Mouse (Mus musculus): ENCODE measurements around the gene Slc2a4. TPM values are rescaled to one million over a fixed set of nuclear protein-coding genes. Genes with fewer than 3 reads are reported as not detected.
"Not testable (repeated sequence)": the region's sequence is repeated elsewhere in the genome, so short reads cannot be mapped to it uniquely, and the experiment has no call there.

Slc2a4 gene
- total RNA-seq, 1 experiment from 2014 or later, result 42.6 TPM

DNA sequence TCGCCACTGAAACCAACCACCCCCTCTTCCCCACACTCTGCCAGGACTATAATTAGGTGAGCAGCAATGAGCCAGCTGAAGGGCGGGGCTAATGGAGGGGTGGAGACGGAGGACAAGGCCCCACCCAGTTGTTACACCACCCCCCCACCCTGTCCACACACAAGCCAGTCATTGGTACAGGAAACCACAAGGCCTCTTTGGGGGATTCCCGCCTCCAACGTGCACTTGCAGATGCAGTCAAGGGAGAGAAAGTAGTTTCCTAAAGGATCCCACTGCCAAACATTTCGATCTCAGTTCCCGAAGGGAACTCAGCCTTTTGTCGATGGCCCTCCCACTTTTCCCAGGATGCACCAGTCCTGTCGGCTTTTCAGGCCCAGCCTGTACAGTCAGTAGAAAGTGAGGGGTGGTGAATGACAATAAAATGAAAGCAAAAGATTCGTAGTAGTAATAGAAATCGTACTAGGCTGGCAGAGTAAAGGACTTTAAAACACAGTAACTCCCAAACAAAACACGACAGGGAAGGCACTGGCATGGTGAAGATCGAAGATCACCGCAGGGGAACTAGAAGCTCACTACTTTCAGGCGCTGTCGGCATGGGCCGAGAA is 28.2 kb downstream of the Slc2a4 start:
- peak; percentile 80 for DNase-seq

- DNase-seq, result no peak
These were observed 28.9 kb downstream of the Slc2a4 start for GRCm38 (mm10) chr11:69919053-69919452.

DNA sequence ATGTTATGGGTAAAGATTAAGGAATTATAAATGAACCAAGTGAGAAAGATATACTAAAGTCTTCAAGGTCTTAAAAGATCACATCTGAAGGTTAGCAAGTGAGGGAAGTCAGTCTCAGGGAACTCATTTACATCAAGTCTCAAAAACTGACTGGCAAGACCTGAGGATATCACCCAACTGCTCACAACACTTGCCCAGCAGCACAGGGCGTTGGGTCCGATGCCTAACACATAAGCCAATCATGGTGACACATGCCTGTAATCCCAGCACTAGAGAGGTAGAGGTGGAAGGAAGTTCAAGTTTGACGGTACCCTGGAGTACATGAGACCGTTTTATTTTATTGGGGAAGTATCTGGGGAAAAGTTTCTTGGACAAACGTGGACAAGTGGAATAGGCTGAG is 29.9 kb downstream of the Slc2a4 start:
- no peak for DNase-seq

DNA sequence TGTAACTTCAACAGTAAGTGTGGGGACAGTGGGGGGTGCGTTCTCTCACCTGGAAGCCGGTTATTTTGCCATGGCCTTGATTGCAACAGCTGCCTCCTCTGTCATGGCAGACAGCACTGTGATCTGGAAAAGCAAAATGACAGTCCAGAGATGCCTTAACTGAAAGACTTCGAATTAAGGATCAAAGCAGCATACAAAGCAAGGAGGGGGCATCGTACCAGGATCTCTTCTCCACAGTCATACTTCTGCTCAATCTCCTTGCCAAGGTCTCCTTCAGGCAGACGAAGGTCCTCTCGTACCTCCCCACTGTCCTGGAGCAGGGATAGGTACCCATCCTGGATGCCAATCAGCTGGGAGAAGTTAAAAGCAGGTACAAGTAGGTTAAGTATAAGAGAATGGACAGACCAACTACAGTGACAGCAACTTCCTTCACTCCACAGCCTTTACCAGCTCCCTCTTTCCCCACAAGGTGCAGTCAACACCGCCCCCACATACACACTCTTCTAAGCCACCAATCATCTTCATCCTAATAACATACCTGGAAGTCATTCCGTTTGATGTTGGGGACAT is 30.5 kb downstream of the Slc2a4 start:
- DNase-seq, result no peak

GRCm38 (mm10) chr11:69916652-69917378 is 31.2 kb downstream of the Slc2a4 start:
- not testable (repeated sequence) for DNase-seq

DNA sequence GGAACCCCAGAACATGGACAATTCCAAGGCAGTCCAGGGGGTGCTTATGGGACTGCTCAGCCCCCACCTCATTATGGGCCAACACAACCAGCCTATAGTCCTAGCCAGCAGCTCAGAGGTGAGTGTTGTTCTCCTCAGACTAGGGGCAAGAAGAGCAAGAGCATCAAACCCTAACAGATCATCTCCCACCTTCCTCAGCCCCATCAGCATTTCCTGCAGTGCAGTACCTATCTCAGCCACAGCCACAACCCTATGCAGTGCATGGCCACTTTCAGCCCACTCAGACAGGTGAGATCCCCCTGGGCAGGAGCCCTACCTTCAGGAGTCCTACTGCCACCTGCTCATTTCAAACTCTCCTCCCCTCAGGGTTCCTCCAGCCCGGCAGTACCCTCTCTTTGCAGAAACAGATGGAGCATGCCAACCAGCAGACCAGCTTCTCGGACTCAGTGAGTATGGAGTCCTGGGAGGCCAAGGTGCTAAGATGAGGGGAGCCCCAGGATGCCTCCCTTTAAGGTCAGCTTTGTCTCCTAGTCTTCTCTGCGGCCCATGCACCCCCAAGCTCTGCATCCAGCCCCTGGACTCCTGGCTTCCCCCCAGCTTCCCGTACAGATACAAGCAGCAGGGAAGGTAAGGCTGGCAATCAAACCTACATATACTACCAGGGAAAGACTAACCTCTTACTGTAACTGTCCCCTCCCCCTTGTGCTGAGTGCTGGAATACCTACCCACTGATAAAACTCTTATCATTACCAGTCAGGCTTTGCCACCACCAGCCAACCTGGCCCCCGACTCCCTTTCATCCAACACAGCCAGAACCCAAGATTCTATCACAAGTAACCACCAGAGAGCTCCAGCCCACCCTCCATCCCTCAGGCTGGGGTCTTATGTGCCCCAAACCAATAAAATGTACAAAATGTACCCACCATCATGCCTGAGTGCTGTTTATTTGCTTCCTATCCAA is 32.0 kb downstream of the Slc2a4 start:
- DNase-seq, result no peak

DNA sequence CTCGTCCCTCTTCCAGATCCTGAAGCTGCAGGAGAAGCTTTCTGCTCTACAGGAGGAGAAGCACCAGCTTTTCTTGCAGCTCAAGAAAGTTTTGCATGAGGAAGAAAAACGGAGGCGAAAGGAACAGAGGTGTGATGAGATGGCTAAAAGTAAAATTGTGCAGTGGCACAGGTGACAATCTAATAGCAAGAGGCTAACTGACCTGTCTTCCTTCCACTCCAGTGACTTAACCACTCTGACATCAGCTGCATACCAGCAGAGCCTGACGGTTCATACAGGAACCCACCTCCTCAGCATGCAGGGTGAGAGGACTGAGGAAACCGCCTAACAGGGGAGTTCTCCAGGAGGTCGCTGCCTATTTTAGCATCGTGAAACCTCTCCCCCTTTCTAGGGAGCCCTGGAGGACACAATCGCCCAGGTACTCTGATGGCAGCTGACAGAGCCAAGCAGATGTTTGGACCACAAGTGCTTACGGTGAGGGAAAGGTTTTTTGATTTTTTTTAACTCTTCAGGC is 33.0 kb downstream of the Slc2a4 start:
- no peak for DNase-seq

- DNase-seq, result no peak
These were observed 33.6 kb downstream of the Slc2a4 start for GRCm38 (mm10) chr11:69914372-69914764.

DNA sequence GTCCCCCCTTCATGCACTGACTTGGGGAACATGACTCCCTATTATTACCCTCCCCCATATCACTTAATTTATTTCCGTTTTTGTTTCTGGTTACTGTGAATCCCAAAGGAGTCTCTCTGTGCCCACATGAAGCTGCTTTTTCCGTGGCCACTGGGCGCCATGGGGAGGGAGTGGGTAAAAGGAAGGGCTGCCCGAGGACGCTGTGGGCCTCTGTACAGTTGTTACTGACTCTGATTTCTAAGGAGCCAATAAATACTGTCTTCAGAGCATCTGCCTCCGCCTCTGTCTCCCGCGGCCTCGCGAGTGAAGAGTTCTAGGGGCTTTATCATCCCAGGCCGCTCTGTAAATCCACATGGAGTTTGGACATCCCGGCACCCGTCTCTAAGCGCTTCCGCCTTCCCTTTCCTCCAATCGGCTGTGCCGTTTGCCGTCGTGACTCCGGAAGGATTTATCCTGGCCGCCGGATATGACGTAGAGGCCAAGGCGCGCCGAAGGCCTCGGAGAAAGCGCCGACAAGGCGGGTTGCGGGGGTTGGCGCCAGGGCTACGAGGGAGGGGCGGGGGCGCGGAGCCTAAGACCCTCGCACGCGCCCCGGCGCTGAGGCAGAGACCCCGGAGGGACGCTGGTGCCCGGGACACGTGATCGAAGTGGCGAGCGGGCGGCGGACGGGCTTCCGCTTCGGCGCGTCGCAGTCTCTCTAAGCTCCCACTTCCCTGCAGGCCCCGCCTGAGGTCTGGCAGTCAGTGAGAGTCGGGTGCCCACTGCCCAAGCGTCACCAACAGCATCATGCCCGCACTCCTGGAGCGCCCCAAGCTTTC is 34.2 kb downstream of the Slc2a4 start, which contains the start of gene Gps2:
Gene Gps2, plus strand, starts transcription at position 335 of the 818 bp plus-strand sequence.
- peak; percentile 91 for DNase-seq

DNA sequence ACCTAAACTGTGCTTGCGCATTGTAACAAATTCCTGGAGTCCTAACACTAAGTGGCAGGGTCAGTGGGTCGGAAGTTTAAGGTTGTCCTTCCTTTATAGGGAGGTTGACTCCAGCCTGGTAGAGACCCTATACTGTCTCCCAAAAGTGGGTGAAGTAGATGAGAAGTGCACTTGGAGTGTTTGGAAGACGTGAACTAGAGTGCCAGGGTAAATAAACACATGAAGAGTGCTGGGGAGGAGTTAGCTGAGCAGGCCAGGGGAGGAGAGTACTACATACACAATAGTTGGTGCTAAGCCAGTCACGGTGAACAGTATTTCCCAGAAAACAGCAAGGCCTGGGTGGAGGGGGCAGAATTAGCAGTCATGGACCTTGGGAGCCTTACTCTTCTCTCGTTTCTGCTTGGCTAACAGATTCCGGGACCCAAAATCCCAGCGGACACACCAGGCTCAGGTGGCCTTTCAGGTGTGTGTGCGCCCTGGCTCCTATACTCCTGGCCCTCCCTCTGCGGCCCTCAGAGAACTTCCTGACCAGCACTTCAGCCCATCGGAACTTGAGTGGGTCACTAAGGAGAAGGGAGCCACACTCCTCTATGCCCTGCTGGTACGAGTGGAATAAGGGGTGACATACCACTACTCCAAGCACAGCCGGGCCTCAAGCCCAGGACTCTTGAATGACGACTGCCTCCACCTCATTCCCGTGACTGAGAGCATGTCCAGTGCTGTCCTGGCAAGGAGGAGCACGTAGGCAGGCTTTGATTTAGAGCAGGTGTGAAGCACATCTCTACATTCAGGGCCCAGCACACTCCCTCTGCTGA is 35.1 kb downstream of the Slc2a4 start:
- DNase-seq, result no peak

- DNase-seq, result no peak
These were observed 36.3 kb downstream of the Slc2a4 start for GRCm38 (mm10) chr11:69911701-69912100.

GRCm38 (mm10) chr11:69910781-69911560 is 37.0 kb downstream of the Slc2a4 start:
- DNase-seq, result no peak

DNA sequence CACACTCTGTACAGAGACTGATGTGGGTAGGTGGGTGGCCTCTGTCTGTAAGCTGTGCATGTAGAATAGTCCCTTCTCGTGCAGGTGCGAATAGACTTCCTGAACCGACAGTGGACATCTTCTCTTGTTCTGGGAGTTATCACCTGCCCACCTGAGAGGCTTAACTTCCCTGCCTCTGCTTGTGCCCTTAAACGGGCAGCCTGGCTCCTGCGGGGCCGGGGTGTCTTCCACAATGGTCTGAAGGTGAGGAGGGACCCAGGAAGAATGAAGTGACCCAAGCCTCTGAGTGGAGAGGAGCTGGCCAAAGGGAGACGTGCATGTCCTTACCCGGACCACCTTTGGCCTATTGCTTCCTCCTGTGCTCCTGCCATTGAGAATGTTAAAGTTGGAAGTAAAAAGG is 37.8 kb downstream of the Slc2a4 start:
- DNase-seq, result no peak

- no peak for DNase-seq
These were observed 38.8 kb downstream of the Slc2a4 start for GRCm38 (mm10) chr11:69909174-69909573.

DNA sequence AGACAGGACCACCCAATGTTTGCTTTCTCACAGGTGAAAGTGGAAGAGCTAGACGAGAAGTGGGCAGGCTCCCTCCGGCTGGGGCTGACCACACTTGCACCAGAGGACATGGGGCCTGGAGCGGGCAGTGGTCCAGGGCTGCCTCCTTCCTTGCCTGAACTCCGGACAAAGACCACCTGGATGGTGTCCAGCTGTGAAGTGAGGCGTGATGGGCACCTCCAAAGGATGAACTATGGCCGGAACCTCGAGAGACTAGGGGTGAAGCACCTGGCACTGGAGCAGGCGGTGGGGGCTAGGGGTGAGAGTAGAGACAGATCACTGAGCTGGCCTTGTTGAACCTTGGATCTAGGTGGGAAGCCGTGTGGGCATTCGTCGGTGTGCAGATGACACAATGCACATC is 39.3 kb downstream of the Slc2a4 start:
- no peak for DNase-seq

GRCm38 (mm10) chr11:69904311-69904710 is 43.7 kb downstream of the Slc2a4 start:
- DNase-seq, result no peak

DNA sequence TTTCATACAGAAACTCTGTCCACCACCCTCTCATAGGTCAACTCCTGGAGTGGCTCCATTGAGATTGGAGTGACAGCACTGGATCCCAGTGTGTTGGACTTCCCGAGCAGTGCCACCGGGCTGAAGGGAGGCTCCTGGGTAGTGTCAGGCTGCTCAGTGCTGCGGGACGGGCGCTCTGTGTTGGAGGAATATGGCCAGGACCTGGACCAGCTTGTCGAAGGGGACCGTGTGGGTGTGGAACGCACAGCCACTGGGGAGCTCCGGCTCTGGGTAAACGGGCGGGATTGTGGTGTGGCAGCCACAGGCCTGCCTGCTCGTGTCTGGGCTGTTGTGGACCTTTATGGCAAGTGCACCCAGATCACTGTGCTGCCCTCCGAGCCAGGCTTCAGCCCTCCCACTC is 45.0 kb downstream of the Slc2a4 start:
- DNase-seq, result no peak

DNA sequence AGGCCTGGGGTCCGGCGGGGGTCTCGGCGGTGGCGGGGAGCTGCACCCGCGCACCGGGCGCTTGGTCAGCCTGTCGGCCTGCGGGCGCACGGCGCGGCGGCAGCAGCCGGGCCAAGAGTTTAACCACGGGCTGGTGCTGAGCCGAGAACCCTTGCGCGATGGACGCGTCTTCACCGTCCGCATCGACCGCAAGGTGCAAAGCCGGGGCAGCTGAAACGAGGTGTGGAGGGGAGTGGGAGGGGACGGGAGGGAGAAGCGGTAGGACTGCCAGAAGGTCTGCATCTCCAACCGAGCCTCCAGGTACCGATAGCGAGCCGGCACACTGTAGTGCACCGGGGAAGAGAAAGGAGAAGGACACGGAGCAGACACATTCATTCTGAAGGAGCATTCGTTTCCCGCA is 46.0 kb downstream of the Slc2a4 start:
- DNase-seq, result no peak

DNA sequence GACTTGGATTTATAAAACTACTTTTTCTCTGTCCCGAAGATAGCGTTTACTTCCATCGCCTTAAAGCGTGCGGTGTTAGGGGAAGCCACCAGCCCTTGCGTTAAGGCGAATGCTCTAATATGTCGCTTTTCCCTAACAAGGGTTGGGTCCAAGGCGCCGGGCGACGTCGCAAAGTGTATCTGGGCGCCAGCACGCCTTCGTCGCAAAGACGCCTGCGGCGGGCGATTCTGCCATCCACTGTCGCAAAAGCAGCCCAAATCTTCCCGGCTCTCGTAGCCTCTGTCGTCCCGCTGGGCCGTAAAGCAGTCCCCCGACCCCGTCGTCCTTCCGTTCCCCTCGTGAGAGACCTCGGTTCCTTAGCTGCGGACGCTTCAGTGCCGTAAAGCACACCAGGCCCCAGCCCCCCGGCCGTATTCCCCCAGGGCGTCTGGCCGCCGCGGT is 46.6 kb downstream of the Slc2a4 start:
- peak; percentile 90 for DNase-seq

Measured in adrenal gland, postnatal 25 days (tissue).